Mouse (Mus musculus): ENCODE data around the gene 4933427I04Rik.

The 4933427I04Rik gene

GRCm38 (mm10) chr4:123905126-123905668 is 45.7 kb downstream of the 4933427I04Rik start:
- DNase-seq (ENCODE audit: low read depth, low spot score) = no peak
- 0 out of 2 replicates have a peak, but pooled peaks cover 1% of the 10 kb centered on the region for H3K36me3 ChIP-seq (ENCODE audit: control insufficient read depth, insufficient read depth, low read length, poor library complexity, severe bottlenecking)
- no peaks in the 10 kb centered on the region for H3K27me3 ChIP-seq (ENCODE audit: control insufficient read depth, insufficient read depth, low read length, poor library complexity, severe bottlenecking)

DNA sequence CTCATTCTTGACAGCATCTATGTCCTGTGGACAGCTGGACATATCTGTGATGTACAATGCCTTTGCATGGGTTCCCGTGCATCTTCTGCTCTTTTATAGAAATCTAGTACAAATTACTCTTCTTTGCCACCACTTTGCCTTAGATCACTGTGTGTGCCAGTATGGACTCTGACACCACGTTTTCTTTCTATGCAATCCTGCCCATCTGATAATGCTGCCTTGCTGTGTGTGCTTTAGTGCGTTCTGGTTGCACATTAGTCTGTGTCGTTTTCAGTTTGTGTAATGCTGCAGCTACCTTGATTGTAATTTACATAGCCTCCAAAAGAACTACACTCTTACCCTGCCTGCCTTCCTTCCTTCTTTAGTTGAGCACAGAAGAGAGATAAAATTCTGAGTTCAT is 52.0 kb downstream of the 4933427I04Rik start:
- DNase-seq (ENCODE audit: low read depth, low spot score) = no peak
- peaks cover 3% of the 10 kb centered on the region; the same call in 1 of the 2 replicates for H3K36me3 ChIP-seq (ENCODE audit: control insufficient read depth, insufficient read depth, low read length, poor library complexity, severe bottlenecking)
- H3K27me3 ChIP-seq (ENCODE audit: control insufficient read depth, insufficient read depth, low read length, poor library complexity, severe bottlenecking) = no peaks in the 10 kb centered on the region

GRCm38 (mm10) chr4:123912431-123912830 is 53.0 kb downstream of the 4933427I04Rik start:
- H3K27me3 ChIP-seq (ENCODE audit: control insufficient read depth, insufficient read depth, low read length, poor library complexity, severe bottlenecking) = no peaks in the 10 kb centered on the region
- no peak for DNase-seq (ENCODE audit: low read depth, low spot score)
- peaks cover 3% of the 10 kb centered on the region; the same call in 1 of the 2 replicates for H3K36me3 ChIP-seq (ENCODE audit: control insufficient read depth, insufficient read depth, low read length, poor library complexity, severe bottlenecking)

Data from splenic B cell, adult 2 months (primary cell).